Mouse (Mus musculus) urinary bladder, postnatal 36 days (tissue): ENCODE measurements around the gene Ankrd9.

Experiments
- DNase-seq, 2 experiments: peaks; one replicate each; pipeline ENCODE4 v3.0.0; 2022; ENCODE audit warnings: low spot score in 2 of 2, mixed read lengths in 1 of 2

Gene Ankrd9

DNA sequence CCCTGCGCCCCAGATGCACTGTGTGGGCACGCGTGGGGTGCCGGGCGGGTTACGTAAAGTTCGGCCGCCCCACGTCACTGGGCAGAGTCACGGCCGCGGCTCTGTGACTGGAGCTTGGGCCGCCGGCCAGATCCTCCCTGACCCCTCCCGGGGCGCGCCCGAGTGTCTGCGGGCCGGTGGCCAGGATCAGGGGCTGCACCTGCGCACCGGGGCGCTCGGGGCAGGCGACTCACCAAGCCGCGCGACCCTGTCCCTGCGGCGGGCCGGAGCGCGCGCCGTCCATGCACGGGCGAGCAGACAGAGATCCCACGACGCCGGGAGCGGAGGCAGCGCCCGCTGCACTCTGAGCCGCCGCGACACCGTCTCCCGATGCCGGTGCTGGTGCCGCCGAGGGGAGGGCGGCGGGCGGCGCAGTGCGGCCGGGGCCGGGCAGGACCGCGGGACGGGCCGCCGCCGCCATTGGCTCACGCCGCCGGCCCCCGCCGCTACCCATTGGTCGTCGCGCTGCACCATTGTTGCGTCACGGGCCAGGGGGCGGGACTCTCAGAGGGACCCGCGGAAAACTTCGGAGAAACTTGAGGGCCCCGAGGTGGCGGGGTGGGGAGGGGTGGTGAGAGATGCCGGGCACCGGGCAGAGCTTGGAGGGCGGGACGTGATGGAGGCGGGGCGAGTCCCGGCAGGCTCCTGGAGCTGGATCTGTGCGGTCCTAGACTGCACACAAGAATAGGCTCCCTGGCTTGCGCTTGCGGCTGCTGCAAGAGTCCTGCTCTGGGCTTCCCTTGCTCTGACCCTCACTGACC lies at the start of gene Ankrd9:
Ankrd9 (minus strand) TSS at position 434 of the 800 bp plus-strand sequence.
- DNase-seq: peak; percentile 95 to 99

DNA sequence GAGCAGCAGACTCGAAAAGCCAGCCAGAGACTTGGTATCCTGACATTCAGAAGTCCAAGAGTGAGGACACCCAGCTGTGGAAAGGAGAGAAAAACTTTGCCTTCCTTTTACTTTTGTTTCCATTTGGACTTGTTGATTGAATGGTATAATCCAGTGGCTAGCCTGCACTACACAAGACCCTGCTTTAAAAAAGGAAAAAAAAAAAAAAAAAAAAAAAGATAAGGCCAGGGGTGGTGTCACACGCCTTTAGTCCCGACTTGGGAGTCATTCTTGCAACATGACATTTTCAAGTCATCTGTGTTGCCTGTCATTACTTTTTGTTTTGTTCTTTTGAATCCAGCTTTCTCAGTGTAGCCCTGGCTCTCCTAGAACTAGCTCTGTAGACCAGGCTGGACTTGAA lies 42.7 kb upstream of the Ankrd9 start:
- no peak for DNase-seq

GRCm38 (mm10) chr12:111021138-111021537 lies 42.3 kb upstream of the Ankrd9 start:
- no peak for DNase-seq

DNA sequence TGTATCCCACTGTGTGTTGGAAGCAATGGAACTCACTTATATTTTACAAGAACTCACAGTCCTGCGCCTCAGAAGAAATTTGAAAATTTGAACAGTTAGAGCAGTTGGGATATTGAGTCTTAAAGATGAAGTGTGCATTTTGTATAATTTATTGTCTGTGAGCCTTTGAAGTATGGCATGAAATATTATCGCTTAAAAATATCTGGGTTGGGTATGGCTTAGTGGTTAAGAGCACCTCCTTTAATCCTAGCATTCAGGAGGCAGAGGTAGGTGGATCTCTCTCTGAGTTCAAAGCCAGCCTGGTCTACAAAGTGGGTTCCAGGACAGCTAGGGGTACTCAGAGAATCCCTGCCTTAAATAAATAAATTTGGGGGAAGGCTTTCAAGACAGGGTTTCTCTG lies 40.2 kb upstream of the Ankrd9 start:
- no peak for DNase-seq

- DNase-seq: no peak
Measured at GRCm38 (mm10) chr12:111018068-111018467, 39.2 kb upstream of the Ankrd9 start.

GRCm38 (mm10) chr12:111016807-111017206 lies 38.0 kb upstream of the Ankrd9 start:
- no peak for DNase-seq

GRCm38 (mm10) chr12:111009615-111010257 lies 30.9 kb upstream of the Ankrd9 start:
- DNase-seq: no peak

DNA sequence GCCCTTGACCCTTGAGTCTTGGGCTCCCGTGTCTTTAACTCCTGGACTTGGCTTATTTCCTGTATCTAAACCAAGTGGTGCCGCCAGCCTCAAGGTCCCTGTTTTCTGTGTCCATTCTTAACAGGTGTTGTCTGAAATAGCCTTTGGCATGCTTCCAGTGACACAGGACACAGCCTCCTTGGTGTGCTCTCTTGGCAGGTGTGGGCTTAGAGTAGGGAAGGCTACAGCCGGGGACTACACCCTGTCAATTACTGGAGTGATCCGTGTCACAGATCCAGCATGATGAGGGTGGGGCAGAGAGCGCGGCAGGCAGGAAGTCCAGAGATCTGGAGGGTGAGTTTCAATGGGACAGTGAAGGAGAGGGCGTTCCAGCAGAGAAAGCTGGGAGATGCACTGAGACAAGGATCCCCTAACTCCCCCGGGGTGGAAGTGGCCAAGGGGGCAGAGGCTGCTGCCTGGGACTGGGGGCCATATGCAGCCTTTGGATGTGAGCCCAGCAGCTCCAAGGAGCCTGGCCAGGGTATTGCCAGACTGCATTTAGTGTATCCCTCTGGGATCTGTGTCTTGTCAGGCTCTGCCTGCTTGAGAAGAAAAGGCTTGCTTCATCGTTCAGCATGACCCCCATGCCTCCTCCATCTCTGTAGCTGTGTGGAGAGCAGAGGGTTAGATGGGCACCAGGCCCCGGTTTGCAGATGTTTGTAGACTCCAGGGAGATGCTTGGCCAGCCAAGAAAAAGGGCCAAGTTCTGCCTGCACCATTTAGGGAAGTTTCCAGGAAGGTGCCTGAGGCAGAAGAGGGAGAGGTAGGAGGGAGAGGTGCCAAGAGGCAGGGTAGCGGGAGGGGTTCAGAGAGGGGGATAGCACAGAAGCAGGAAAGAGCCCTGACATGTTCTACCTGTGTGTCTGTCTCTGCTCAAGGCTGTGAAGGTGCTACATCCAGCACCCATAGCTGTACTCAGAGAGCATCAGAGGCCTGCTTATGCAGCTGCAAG lies 30.0 kb upstream of the Ankrd9 start:
- DNase-seq: no peak

GRCm38 (mm10) chr12:111007134-111008103 lies 28.6 kb upstream of the Ankrd9 start:
- peak; percentile 33 for DNase-seq

GRCm38 (mm10) chr12:111006339-111006738 lies 27.5 kb upstream of the Ankrd9 start:
- DNase-seq: no peak

GRCm38 (mm10) chr12:111005803-111006202 lies 27.0 kb upstream of the Ankrd9 start:
- DNase-seq: no peak

DNA sequence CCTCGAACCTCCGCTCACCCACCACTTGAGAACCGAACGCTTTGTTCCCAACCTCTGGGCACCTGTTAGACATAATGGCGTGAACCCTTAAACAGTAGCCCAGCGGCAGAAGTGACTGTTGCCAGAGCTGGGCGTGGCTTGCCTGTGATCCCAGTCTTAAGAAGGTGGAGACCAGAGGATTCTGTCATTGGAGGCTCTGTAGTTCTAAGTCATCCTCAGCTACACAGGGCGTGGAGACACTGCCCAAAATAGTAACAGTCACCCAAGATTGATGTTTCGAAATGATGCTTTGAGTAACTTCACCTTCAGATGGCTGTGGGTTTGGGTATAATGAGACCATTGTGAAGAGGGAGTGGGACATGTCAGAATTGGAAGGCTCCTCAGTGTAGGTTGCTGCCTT lies 25.3 kb upstream of the Ankrd9 start:
- DNase-seq: no peak

- no peak for DNase-seq
Measured at GRCm38 (mm10) chr12:111000956-111001355, 22.1 kb upstream of the Ankrd9 start.

GRCm38 (mm10) chr12:110999820-111000219 lies 21.0 kb upstream of the Ankrd9 start:
- DNase-seq: no peak

DNA sequence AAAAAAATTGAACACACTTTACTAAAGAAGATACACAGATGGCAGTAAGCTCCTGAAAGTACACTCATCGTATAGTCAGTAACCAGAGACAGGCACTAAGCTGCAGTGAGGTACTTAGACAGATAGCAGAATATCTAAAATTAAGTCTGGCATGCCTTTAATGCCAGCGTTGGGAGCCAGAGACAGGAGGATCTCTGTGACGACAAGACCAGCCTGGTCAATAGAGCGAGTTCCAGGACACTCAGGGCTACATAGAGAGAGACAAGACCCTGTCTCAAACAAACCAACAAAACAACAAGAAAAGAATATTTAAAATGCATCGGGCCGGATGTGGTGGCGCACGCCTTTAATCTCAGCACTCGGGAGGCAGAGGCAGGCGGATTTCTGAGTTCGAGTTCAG lies 19.3 kb upstream of the Ankrd9 start:
- no peak for DNase-seq

DNA sequence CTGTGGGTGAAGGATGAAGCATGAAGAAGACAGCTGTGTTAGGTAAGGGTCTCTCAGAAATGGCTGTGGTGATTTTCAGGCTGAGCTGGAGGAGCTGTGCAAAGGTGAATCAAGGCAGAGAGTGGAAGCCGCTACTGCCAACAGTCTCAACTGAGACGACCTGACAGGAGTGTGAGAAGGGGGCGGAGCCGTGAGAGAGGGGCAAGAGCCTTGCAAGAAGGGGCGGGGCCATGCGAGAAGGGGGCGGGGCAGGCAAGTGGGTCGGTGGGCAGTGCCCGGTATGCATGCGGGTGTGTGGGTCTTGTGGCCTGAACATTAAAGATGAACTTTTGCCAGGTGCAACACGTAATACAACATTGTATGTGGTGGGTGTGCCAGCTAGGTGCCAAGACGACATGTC lies 15.8 kb upstream of the Ankrd9 start:
- no peak for DNase-seq

- no peak for DNase-seq
Measured at GRCm38 (mm10) chr12:110993226-110993625, 14.4 kb upstream of the Ankrd9 start.

DNA sequence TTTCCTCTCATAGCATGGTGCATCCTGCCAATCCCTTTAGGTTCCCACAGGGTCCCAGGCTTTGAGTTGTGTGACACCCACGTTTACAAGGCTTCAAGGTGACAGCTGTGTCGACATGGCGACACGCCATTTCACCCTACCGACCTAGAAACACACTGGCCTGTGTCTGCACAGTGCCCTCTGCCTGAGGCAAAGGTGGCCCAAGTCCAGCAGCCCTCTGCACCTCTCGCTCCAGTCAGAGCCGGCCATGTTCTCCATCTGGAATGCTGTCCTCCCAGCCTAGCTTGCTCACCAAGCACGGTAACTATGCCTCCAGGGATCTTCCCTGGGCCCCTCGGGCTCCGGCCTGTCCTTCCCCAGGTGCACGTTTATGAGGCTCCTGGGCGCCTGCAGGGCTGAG lies 13.9 kb upstream of the Ankrd9 start:
- no peak for DNase-seq

GRCm38 (mm10) chr12:110992128-110992553 lies 13.3 kb upstream of the Ankrd9 start:
- peak; percentile 91 to 92 for DNase-seq

DNA sequence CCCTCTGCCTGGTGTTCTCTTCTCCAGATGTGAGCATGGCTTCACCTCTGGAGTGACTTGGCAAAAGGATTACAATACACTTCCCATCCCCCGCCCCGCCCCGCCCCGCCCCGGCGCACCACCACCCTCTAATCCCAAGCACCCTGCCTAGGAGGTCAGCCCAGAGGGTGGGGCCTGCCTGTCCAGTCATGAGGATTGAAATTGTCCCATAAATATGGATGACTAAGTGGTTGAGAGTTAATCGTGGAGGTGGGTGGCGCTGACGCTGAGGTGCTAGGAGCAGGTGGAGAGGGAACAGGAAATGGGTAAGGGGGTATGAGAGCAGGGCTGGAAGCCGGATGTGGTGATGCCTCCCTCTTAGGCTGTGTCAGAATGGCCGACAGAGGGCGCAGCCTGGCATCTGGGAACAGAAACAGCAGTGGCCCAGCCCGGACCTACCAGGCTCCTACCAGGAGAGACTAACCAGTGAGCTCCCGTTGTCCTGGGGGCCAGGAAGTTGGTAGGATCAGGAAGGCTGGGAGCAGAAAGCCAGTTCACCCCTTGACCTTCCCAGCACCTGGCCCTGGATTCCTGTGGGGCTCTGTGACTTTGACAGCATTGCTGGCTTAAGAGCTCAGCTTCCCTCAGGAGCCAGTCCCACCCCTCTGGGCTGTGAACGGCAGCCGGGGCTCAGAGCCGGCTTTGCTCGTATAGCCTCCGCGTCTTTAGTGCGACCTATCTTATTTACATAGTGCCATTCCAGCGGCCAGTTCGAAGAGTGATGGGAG lies 12.7 kb upstream of the Ankrd9 start:
- DNase-seq: peak; percentile 64 to 81
